In the genomic region with DNA sequence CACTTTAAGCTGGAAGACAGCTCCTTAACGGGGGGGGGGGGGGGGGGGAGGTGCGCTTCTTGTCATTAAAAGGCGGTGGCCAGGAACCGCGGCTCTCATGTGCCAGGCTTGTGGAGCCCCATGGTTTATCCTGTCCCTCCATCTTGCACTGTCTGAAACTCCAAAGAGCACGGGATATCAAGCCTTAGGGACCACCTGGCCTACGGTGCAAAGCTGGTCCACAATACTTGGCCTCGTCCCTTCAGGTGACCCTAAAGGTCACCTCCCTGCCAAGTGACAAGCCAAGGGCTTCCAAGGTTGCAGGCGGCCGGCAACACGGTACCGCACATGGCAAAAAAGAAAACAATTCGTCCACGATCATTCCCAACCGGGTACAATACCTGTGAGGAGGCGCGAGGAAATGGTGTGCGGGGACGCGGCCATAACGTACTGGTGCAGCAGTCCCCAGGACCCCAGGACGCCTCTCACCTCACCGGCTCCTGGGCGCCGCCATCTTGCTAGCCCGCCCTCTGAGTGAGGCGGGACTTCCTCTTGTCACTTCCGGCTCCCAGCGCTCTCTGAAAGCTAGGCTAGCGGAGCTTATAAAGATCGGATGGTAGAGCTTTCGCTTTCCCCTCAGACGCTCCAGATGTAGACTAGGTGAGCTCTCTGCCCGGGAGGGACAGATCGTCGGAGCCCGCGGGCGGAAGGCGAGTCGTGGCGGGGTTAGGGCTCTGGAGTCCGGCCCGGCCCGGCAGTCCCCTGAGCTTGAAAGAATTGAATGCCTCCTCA, we compare ENCODE assay signal across 8 mouse cellular contexts. TPM values are rescaled to one million over a fixed set of nuclear protein-coding genes. Genes with fewer than 3 reads are reported as not detected.
A peak's percentile ranks its signal among the peaks of the same experiment; 100 is the strongest.
DNase-seq lines count a peak whose midpoint lies in the region; ATAC-seq and TF ChIP-seq lines count a peak whose summit lies in the region.

Cox10 (minus strand) TSS at position 513 of the 771 bp plus-strand sequence.

- under 1% methylated on average over 44 of the region's 45 CpGs for WGBS in heart, embryonic 10.5 days
- WGBS in kidney, embryonic 15.5 days, result under 1% methylated on average over 44 of the region's 45 CpGs

- DNase-seq in A20 (ENCODE audit: low read depth, low spot score) (peak; percentile 93), liver (peak; percentile 86)
- peak; percentile 91 for DNase-seq in heart, embryonic 10.5 days (ENCODE audit: low spot score)
- DNase-seq in spleen, postnatal 4 days (ENCODE audit: low spot score in 2 of 2), result peak; percentile 83 to 92

- peaks cover 8% of the 10 kb centered on the region for H3K4me1 ChIP-seq in bone marrow macrophage, adult 2 months (ENCODE audit: control insufficient read depth, insufficient read depth, low read length)
- peaks cover 7% of the 10 kb centered on the region for H3K4me1 ChIP-seq in embryonic fibroblast, embryonic 13.5 days (ENCODE audit: control insufficient read depth, insufficient read depth, low read length)
- peaks cover 11% of the 10 kb centered on the region for H3K4me1 ChIP-seq in heart, embryonic 10.5 days
- peaks cover 14% of the 10 kb centered on the region for H3K4me1 ChIP-seq in kidney, embryonic 15.5 days

- no peaks in the 10 kb centered on the region for H3K9me3 ChIP-seq in heart, embryonic 10.5 days
- H3K9me3 ChIP-seq in kidney, embryonic 15.5 days (replicated peaks), result no peaks in the 10 kb centered on the region

- TF ChIP-seq POLR2A in bone marrow macrophage, adult 2 months (IDR thresholded peaks at IDR 0.05; ENCODE audit: borderline replicate concordance, low read depth, low read length), result no peak
- TF ChIP-seq POLR2A in embryonic fibroblast, embryonic 13.5 days (IDR thresholded peaks at IDR 0.05; ENCODE audit: low read depth, low read length), result peak; percentile 84

- ATAC-seq in kidney, embryonic 15.5 days (replicated peaks; ENCODE audit: low FRiP score), result peak; percentile 96
- peak; percentile 98 for ATAC-seq in monocyte, adult 5-6 weeks (replicated peaks; ENCODE audit: insufficient number of reproducible peaks, low FRiP score, low TSS enrichment, poor library complexity, severe bottlenecking)

- H3K27ac ChIP-seq in bone marrow macrophage, adult 2 months (ENCODE audit: insufficient read depth, low read depth, low read length), result peak within 1 kb of the TSS; percentile 62
- peak within 1 kb of the TSS; percentile 63; the same call in 1 of the 2 replicates for H3K27ac ChIP-seq in embryonic fibroblast, embryonic 13.5 days (ENCODE audit: insufficient read depth, low read length)
- H3K27ac ChIP-seq in heart, embryonic 10.5 days, result peak within 1 kb of the TSS; percentile 96
- H3K27ac ChIP-seq in kidney, embryonic 15.5 days, result peak within 1 kb of the TSS; percentile 92

- H3K4me2 ChIP-seq in kidney, embryonic 15.5 days, result peak within 1 kb of the TSS; percentile 73

- H3K36me3 ChIP-seq in heart, embryonic 10.5 days, result peaks cover 15% of the 10 kb centered on the region
- peaks cover 10% of the 10 kb centered on the region; the same call in 1 of the 2 replicates for H3K36me3 ChIP-seq in kidney, embryonic 15.5 days

- H3K9ac ChIP-seq in kidney, embryonic 15.5 days, result peak within 1 kb of the TSS; percentile 89

- no peaks in the 10 kb centered on the region for H3K27me3 ChIP-seq in heart, embryonic 10.5 days (ENCODE audit: insufficient read depth, poor library complexity, severe bottlenecking)
- H3K27me3 ChIP-seq in kidney, embryonic 15.5 days, result no peaks in the 10 kb centered on the region

- H3K4me3 ChIP-seq in bone marrow macrophage, adult 2 months (ENCODE audit: insufficient read depth, low read length), result peak within 1 kb of the TSS; percentile 92
- H3K4me3 ChIP-seq in embryonic fibroblast, embryonic 13.5 days (ENCODE audit: insufficient read depth, low read length), result peak within 1 kb of the TSS; percentile 89
- H3K4me3 ChIP-seq in heart, embryonic 10.5 days, result peak within 1 kb of the TSS; percentile 87
- H3K4me3 ChIP-seq in kidney, embryonic 15.5 days (replicated peaks), result peak within 1 kb of the TSS; percentile 93

- TF ChIP-seq CTCF in bone marrow macrophage, adult 2 months (IDR thresholded peaks at IDR 0.05; ENCODE audit: low read depth, low read length), result no peak
- TF ChIP-seq CTCF in embryonic fibroblast, embryonic 13.5 days (IDR thresholded peaks at IDR 0.05; ENCODE audit: borderline replicate concordance, insufficient read depth, low read length), result no peak

RNA-seq across cellular contexts. Expression of gene Cox10, which starts in this region (rescaled TPM):
- polyA plus RNA-seq in bone marrow macrophage, adult 2 months (2012; ENCODE audit: insufficient read depth, insufficient read length, missing spikeins), result 6.0 and 6.9 TPM in 2 replicates
- 12.0 and 12.1 TPM in 2 replicates for polyA plus RNA-seq in embryonic fibroblast, embryonic 13.5 days (2011; ENCODE audit: insufficient read length, low read depth, missing spikeins)
- 33.8 and 37.8 TPM in 2 replicates for polyA plus RNA-seq in heart, embryonic 10.5 days (2016; fragmentation: Nextera tagmentation; extraction: Ambion mirVana)
- 27.2 and 28.7 TPM in 2 replicates for polyA plus RNA-seq in kidney, embryonic 15.5 days (2015; fragmentation: Nextera tagmentation; extraction: Ambion mirVana)
- 7.0 to 21.0 TPM (median 18.6 TPM) in 3 replicates for total RNA-seq in monocyte, adult 5-6 weeks (2017)

Comparison
In these comparisons a context has a peak if more than half of its experiments do, and no peak if none do; other contexts are left out.
1. Peak in every context shown above with its lines: DNase-seq, ATAC-seq, H3K4me3 ChIP-seq and H3K27ac ChIP-seq.